Mouse (Mus musculus) frontal cortex, postnatal 36 days (tissue): ENCODE results near the gene Hmces.
"Not testable (repeated sequence)": the region's sequence is repeated elsewhere in the genome, so short reads cannot be mapped to it uniquely, and the experiment has no call there.

Experiments used
- DNase-seq, 2 experiments: peaks; one replicate each; pipeline ENCODE4 v3.0.0; 2022; ENCODE audit warnings: low spot score in 2 of 2

The Hmces gene

DNA sequence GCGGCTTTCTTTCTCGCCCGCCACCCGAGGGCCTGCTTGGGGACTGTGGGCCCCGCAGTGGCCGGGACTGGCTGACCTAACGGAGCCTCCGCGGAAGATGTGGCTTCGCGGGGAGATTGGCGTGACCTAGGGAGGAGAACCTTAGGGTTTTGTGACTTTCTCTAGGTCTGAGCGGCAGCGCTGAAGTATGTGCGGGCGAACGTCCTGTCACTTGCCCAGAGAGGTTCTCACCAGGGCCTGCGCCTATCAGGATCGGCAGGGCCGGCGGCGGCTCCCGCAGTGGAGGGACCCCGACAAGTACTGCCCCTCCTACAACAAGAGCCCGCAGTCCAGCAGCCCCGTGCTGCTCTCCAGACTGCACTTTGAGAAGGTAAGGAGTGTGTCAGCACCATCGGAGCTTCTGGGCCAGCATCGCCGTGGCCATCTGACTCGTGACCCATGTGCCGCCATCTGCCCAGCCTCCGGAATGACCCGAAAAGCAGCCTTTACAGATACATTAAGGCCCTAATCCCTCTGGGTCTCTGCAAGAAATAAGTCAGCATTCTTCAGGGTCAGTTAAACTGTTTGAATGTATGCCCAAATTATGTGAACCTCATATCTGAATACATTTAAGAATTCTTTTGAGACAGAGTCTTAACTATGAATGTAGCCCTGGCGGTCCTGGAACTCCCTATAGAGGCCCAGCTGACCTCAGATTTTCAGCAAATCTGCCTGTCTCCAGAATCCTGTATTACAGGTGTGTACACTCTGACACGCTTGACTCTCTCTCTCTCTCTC lies 779 bp downstream of the Hmces start:
- peak in 1 of 2 experiments; percentile 25 for DNase-seq

DNA sequence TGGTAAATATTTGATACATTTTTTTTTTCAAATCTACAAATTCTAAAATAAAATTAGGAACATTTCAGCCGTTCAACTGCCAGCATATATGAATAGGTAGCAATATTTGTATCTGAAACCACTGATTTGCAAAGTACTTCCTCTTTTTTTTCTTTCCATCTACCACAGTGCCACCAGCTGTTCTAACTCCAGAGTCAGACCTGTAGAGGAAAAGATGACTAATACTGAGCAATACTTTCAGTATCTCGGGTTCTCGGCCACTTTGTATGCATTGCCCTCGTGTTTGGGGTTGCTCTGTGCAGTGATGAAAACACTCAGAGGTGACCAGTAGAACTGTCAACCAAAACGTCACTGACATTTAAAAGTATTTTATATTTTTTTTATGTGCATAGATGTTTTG lies 2.2 kb downstream of the Hmces start:
- no peak for DNase-seq

DNA sequence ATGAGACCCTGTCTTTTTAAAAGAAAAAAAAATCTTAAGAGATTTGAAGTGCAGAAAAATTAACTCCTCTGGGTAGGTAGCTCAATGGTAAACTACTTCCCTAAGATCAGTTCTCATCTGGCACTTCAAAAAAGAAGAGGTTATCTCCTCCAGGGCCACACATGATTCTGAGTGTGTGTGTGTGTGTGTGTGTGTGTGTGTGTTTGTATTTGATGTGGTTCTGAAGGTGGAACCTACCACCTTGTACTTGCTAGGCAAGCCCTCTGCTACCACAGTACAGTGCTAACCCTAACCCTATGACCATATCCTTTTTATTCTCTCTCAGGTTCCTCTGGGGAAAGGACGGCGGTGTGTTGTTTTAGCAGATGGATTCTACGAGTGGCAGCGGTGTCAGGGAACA lies 7.5 kb downstream of the Hmces start:
- no peak for DNase-seq

DNA sequence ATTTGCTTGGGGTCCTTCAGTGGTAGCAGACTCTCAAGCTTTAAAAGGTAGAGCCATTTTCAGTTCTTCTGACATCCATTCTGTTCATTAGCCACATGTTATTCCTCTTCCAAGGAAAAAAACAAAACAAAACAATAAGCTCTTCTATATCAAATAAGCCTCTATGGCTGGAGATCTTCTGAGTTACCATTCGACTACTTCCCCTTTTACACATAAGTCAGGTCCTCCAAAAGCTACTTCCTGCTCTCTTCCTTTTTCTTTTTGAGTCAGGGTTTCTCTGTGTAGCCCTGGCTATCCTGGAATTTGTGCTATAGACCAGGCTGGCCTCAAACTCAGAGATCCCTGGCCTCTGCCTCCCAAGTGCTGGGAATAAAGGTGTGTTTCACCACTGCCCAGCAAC lies 9.9 kb downstream of the Hmces start:
- no peak for DNase-seq

DNA sequence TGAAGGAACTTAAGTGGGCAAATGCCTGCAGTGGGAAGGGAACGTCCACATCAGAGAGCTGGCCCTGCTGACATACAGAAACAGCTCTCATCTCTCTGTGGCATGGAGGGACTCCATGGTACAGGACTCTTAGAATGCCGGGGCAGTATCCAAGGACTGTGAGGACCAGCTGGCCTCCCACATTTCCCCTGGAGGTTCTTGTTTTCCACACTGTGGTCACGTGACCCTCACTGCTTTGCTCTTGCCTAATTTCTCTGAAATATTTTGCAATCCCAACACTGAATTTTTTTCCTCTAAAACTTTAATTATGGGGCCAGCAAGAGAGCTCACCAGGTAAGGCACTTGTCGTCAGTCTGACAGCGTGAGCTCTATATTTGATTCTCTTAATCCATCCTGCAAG lies 21.3 kb downstream of the Hmces start:
- no peak for DNase-seq

DNA sequence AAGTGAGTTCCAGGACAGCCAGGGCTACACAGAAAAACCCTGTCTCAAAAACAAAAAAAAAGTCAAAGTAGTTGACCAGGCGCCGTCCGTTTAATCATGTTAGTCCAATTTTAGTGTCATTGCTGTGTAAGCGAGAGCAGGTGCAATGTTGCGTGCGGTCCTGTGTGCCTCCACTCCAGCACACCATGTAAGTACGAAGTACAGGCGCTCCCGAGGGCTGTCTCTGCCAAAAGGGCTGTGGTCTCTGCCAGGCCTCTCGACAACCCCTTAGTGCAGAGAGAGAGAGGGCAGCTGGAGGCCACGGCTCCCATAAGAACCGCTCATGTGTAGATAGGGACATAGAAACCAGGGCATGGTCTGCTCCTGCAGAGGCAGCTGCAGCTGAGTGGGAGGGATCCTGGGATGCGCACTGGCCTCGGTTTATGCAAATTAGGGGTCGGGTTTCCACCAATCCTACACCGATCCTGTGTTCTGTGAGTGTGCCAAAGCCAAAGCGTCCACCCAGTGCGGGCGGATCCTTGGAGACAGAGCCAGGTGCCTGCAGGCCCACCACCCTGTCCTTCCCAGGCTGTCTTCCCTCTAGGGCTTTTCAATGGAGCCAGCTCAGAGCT lies 23.5 kb downstream of the Hmces start:
- no peak for DNase-seq

DNA sequence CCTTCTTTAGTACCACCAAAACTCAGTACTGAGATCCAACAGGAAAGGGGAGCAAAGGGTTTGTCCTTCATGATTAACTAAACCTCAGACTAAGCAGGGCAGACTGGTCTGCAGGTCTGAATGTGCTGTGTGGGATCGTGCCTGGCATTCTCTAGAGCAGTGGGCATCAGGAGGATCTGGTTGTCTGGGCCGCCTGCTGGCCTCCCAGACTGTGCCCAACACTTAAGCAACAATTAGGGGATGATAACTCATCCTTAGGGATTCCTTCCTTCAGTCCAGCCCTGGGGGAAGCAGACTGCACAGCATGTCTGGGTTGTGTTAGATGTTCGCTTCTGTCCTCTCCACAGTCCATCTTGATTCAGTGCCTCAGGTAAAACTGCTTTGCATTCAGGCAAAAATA lies 25.2 kb downstream of the Hmces start:
- no peak for DNase-seq

DNA sequence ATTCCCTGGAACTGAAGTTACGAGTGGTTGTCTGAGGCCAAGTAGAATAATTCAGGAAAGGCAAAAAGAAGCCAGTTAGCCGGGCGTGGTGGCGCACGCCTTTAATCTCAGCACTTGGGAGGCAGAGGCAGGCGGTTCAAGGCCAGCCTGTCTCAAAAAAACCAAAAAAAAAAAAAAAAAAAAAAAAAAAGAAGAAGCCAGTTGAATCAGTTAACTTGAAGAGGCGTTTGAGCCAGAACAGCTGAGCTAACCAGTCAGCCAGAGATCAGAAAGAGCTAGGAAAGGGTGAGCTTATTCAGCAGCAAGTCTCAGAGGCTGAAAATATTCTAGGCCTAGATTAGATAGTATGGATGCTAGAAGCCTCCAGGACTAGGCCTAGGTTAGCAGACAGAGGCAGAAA lies 28.4 kb downstream of the Hmces start:
- no peak for DNase-seq

DNA sequence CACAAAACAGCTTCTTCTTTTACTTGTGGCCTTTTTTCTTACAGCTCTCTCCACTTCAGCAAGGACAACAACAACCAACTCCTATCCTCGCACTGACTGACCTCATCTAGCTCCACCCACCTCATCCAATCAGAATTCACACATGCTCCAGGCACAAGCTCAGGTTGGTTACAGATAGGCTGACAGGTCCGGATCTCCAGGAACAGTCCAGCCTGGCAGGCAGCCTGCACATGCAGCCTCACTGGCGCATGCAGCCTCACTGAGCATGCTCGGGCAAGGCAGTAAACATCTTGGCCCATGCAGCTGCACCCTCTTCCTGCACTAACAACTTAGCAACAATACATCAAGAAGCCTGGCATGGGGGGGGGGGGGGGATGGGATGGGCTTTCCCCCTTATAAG lies 48.7 kb downstream of the Hmces start:
- DNase-seq: not testable (repeated sequence)

DNA sequence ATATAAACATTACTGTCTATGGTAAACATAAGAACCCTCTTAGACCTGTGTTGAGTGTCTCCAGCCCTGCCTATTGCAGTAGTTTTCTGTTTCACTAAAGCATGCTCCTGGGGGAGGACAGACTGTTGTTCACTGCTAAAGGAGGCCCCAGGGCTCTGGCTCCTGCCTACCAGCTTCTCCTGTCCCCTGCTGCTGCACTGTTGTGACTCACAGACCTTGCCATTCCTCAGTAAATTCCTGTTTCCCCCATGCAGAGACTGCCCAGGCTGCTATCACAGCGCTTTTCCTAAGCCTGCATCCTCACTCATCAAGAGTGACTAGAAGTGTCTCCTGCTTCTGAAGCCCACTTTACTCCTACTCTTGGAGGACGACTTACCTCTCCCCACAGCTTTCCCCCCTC lies 56.3 kb downstream of the Hmces start:
- DNase-seq: no peak

DNA sequence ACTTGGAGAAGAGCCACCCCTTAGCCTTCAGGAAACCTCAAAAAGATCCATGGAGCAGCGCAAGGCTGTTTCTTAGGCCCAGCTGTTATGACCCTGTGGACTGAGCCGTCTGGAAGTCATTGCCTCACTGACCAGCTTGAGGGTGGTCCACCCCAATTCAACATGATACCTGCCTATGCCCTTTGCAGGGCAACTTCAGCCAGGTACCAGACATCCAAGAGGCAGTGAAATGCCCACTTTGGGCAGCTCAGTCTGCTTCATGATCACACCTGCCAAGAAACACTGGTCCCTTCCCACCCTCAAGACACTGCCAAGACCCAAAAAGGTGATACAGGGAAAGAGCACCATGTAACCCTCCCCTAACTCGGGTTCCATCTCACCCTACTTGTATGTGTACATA lies 66.0 kb downstream of the Hmces start:
- DNase-seq: no peak

DNA sequence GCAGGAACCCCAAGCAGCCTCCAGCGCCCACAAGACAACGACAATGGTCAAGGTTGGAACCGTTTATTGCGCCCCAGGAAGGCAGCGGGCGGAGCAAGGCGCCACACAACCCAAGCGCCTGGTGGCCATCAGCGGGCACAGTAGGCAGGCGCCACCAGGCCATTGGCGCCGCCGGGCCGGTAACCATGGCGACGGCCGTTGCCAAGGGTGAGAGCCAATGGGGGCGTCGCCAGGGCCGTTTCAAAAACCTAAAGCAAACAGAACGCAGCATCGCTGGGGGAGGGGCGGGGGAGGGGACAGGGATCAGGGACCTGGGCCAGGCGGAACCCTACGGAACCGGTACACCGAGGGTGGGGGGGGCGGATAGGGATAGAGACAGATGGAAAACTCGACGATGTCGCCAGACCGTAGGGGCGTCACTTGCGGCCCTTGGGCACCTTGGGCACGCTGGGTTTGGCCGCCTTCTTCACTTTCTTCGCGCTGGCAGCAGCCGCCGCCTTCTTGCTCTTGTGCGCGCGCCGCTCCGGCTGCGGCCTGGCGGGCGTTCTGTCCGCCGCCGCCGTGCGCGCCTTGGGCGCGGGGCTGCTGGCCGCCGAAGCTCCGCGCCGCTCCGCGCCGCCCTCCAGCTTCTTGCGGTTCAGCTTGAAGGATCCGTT lies 66.8 kb downstream of the Hmces start:
- DNase-seq: peak; percentile 77 to 87

DNA sequence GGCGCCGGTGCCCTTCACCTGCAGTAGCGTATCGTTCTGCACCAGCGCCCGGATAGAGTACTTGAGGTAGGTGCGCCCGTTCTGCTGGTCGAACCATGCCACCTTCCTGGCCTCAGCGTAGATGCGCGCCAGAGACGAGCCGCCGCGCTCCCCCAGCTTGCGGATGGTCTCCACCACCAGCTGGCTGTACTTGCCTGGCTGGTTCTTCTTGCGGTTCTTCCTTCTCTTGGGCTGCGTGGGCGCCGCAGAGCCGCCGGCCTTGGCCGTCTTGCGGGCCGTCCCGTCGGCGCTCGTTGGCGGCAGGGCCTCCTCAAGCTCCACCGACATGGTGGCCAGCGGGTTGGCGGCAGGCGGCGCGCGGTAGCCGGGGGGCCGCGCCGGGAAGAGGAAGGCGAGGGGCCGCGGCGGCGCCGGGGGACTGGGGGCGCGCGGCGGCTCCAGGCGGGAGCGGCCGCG lies 67.3 kb downstream of the Hmces start:
- DNase-seq: peak; percentile 55 to 62

DNA sequence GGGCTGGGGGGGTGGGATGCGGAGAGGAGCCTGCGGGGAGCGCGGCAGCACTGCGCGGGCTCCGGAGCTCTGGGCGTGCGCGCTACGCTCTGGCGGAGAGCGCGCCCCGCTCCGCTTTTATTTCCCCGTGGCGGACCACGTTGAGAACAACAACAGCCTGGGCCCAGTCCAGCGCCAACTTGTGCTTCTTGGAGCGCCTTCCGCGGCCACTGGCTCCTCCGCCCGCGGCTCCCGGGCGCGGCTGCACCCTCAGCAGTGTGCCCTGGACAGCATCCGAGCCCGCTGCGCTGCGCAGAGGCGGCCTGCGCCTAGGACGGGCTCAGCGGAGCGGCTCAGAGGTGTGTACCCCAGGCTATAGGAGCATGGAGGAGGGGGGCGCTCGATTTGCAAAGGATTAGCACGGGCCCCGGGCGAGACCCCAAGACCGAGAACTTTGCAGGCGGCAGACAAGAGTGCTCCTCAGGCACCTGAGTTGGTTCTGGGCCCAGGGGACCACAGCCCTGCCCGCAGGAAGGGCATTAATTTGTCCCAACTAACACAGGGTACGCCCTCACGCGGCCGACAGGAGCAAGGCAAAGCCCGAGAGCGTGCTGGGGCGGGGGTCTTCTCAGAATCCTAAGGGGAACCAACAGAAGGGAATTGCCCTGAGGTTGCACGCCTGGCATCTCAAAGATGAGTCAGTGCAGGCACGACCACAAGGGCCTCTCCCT lies 68.0 kb downstream of the Hmces start, which contains the start of gene H1fx:
Gene H1fx, minus strand, starts transcription at position 91 of the 710 bp plus-strand sequence.
- DNase-seq: peak; percentile 72 to 74

DNA sequence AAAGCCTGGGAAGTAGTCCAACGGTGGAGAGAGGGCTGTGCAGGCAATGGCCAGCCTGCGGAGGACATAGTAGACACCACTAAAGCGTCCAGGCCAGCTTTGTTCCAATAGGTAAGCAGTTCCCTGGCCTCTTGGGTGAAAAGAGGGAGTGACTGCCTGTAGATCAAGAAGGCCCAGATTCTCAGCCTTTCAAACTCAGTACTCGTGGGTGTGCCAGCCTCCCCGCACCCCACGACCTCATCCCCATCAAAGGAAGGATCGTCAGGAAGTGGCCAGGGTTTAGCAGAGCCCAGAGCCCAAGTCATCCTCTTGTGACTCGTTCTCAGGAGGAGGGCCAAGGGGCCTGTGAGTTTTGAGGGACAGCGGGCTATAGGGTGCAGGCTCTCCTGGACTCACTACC lies 68.8 kb downstream of the Hmces start:
- no peak for DNase-seq
